Mouse (Mus musculus): ENCODE data around the gene Dock7.

DNA sequence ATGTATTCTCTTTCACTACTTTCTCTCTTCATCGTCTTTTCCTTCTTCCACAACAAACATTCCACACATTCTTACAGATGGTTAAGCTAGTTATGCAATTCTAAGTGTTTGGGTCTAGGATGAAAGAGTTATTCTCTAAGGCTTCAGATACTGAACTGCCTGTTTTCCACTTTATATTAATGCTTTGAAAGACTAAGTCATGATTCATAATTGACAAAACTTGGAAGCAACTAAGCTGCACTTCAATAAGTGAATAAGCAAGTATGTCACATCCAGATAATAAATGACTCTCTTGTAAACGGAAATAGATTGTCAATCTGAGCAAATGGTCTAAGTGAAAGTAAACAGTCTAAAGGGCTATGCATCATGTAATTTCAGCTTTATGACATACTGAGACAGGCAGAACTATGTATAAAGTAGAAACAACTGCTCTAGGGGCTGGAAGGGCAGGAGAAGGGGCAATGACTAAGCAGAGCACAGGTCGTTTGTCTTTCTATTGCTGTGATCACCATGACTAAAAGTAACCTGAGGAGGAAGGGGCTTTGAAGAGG is 29.5 kb downstream of the Dock7 start:
- TF ChIP-seq EP300 (IDR thresholded peaks at IDR 0.05; ENCODE audit: insufficient read depth, low read depth, low read length): no peak
- no peak for TF ChIP-seq CTCF (IDR thresholded peaks at IDR 0.05)
- TF ChIP-seq POLR2A (IDR thresholded peaks at IDR 0.05; ENCODE audit: insufficient read depth, low read depth, low read length): no peak
